Mouse (Mus musculus) brain, embryonic 14.5 days (tissue): ENCODE data around the gene Smim23.

Experiments used
- CTCF ChIP-seq: fragments of 200-500 bp; IDR thresholded peaks from 2 replicates; pipeline ENCODE4 v1.5.1; 2012; ENCODE audit warnings: inconsistent platforms, mild to moderate bottlenecking, moderate library complexity, borderline replicate concordance; ENCODE audit not compliant: insufficient read depth, insufficient read length; ENCODE audit errors: extremely low read depth
- POLR2A ChIP-seq: fragments of 200-500 bp; IDR thresholded peaks from 2 replicates; pipeline ENCODE4 v1.6.1; 2012; ENCODE audit warnings: mild to moderate bottlenecking, inconsistent platforms, borderline replicate concordance; ENCODE audit not compliant: poor library complexity, insufficient read depth, insufficient read length, severe bottlenecking; ENCODE audit errors: extremely low read depth

GRCm38 (mm10) chr11:32809091-32809490 is 15.3 kb downstream of the Smim23 start:
- TF ChIP-seq CTCF (no peak), POLR2A (no peak)
